Mouse (Mus musculus) retina, postnatal 7 days (tissue): Measurements from ENCODE around the gene Stoml3.

Source experiments
- DNase-seq: peaks from one replicate; pipeline ENCODE4 v3.0.0-alpha.2; 2012; ENCODE audit warnings: low read depth, low spot score

Stoml3 gene

DNA sequence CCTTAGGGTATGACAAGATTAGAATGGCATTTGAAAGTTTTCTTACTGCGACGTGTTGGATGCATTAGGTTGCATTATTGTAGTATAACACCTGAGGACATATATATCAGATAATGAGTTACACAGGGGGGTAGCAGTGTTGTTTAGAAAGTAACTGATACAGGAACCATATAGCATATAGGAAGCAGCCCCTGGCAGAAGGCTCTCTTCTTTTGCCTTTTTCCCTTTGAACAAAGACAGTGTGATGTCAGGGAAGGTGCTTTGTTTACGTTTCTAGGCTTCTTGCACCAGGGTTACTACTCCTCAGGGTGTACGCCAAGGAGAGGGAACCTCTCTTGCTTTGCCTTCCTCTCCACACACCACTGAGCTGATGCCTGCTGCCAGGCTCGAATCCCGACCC lies at the start of gene Stoml3:
Gene Stoml3, plus strand, starts transcription at position 301 of the 400 bp plus-strand sequence.
- no peak for DNase-seq

DNA sequence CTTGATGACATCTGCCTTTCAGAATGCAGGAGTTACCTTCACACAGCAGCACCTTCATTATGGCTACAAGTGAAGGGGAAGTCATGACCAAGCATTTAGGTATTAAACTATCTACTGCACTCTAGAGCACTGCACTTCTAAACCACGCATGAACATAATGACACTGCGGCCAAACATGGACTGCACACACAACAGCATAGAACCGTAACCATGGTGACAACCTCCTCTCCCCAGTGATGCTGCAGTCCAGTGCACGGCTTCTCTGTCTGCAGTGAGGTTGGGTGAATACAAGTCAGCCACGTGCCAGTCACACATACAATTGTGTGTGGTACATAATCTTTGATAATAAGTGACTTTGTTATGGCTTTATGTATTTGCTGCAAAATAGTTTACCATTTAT lies 42.9 kb upstream of the Stoml3 start:
- DNase-seq, result no peak

DNA sequence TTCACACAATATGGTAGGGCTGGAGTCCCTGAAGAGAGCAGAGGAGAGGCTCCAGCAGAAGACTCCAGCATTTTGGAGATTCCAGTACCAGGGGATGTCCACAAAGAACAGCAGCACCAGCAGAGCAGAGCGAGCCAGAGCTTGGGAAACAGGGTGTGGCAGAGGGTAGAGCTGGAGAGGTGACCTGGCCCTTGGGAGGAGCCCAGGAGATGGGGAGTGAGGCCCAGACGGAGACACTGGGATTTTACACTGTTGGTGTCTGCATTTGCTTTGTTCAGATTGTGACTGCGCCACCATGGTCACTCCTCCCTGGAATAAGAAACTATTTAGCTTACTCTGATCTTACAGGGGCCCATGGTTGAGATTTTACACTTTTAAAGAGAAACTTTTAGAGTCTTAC lies 41.7 kb upstream of the Stoml3 start:
- DNase-seq, result no peak

DNA sequence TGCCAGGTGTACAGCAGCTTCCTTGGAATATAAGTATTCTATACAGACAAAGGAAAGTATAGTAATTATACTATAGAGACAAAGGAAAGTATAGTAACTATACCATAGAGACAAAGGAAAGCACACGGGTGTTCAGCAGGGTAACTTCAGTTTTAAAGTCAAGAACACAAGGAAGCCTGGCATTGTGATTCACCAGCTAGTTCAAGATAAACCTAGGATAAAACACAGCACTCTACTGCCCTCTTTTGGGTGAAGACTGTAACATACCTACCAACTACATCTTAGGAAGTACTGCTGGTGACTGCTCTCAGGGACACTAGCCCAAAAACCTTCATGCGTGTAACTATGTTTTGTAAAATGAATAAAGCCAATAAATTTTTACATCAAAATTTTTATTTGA lies 40.2 kb upstream of the Stoml3 start:
- peak; percentile 77 for DNase-seq

DNA sequence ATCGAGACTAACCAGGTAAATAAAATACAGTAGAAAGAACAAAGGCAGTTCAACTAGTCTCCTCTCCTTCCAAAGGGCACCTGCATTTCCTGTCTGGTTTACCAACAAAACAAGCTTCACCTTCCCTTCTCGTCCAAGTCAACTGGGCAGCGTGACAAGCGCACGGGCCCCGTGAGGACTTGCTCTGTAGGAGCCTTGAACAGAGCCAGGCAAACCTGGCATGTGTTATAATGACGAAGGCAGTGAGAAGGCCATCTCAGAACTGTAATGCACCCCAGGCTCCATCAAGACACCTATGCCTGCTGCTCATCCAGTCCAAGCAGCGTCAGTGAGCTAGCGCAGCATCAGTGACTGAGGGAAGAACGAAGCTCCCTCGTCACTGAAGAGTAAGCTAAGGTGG lies 37.8 kb upstream of the Stoml3 start:
- DNase-seq, result no peak

DNA sequence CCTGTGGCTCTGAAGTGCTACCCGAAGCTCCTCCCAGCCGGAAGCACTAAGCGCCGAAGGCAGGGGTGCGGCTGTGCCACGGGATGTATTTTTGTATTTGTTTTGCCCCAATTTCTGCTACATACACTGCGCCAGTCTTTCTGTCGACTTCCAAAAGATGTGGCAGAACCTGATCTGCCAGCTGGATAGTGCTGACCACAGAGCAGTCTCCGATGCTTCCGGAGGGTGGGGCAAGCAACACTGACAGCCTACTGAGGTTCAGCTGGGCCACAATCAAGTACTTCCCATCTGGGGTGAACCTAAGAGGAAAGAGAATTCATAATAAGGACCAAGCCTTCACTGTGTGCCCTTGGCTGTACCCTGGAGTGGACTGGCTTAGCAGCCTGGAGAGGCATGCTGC lies 36.1 kb upstream of the Stoml3 start:
- DNase-seq, result no peak

DNA sequence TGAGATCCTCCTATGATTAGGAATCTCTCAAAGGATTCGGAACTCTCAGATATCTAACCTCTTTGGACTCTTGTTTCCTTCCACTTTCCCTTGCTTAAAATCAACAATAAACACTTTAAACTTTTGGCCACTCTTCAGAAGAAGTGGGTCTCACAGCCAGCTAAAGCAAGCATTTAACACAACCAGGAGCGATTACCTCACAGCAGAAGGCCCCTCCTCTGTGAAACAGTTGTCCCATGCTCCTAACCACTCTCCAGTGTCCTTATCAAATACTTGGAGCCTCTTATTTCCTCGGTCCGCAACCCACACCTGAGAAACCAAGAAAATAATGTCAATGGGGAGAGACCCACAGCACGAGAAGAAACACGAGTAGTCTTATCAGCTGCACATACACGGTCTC lies 35.1 kb upstream of the Stoml3 start:
- no peak for DNase-seq

DNA sequence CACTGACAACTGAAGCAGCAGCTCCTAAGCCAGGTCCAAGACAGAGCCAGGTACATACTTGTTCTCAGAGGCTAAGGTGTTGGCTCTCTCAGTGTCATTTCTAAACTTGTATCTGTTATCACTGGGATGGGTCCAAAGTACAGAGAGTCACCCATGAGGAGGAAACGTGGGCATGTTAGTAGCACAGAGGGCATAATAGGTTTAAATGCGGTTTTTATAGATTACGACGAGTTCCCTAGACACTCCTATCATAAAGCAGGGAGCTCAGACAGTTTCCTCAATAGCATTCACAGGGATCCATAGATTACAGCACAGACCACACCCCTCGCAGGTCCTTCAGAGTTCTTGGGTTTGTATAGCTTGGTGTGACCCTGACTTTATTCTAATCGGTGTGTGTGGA lies 34.4 kb upstream of the Stoml3 start:
- no peak for DNase-seq

DNA sequence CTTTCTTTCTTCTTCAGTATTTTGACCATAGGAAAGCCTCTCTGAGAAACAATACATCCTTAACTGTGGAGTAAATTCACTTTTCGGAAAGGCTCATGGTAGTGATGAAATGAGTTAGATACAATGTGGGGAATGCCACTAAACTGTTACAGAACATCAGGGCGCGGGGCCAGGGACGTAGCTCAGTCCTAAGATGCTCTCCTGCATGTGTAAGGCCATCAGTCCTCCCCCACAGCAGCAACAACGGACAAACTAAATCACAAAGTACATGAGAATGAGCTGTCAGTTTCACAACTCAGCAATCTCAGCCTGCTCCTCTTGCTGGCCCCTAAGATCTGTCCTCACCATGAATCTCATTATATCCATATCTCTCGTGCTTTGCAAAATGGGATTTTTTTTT lies 33.9 kb upstream of the Stoml3 start:
- no peak for DNase-seq

DNA sequence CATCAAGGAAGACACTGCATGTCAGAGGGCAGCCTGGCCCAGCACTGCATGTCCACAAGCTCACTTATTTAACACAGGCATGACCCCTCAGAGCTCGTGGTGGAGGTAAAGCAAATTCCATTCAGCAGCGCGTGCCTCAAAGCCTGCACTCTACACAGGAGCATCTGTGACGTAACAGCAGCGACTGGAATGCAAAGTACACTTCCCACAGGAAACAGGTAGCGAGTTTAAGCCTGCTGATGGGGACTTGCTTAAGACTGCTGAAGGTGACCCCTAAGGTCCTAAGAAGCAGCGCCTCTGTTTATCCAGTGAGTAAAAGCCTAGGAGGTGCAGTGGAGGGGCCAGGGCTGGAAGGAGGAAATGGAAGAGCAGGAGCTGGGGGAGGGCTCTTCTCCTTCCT lies 33.5 kb upstream of the Stoml3 start:
- no peak for DNase-seq

DNA sequence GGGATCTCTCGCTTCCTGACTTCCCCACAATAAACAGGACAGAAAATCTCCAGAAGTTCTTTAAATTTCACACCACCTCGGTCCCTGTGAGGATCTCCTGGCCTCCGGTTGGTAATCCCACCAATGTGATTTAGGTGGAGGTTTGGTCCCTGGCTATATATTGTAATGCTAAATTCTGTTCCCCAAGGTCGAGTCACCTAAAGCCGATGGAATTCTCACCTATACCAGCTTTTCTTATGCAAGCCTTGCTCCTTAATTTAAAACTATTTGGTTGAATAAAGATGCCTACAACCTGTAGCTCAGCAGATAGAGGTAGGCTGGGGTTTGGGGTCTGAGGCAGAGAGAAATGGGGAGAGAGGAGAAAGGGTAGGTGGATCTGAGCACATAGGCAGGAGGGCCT lies 30.7 kb upstream of the Stoml3 start:
- DNase-seq, result no peak

DNA sequence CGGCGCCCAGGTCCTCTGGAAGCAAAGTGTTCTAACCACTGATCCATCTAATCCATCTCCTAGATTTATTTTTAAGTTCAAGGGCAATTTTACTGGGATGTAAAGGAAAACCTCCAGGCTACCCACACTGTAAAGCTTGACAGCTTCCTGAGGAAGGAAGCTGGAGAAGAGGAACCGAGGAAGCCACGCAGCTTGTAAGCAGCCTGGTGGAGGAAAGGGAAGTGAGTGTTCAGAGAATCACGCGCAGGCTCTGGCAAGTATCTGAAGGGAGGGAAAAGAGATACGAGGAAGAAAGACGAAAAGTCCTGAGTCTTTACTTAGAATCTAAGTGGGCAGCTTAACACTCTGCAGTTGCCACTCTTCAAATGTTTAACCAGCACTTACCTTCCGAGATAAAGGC lies 28.3 kb upstream of the Stoml3 start:
- no peak for DNase-seq

DNA sequence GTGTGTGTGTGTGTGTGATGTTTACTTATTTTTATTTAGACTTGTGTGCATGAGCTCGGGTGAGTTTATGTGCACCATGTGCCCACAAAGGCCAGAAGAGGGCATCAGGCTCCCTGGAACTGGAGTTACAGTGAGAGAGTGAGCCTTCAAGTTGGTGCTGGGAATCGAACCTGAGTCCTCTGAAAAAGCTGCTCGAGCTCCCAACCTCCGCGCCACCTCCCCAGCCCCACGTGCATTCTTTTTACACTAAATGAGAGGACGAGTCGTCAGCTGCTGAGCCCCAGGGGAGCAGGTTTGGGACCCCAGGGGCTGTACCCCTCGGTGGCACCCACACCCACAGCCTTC lies 25.8 kb upstream of the Stoml3 start:
- DNase-seq, result no peak

DNA sequence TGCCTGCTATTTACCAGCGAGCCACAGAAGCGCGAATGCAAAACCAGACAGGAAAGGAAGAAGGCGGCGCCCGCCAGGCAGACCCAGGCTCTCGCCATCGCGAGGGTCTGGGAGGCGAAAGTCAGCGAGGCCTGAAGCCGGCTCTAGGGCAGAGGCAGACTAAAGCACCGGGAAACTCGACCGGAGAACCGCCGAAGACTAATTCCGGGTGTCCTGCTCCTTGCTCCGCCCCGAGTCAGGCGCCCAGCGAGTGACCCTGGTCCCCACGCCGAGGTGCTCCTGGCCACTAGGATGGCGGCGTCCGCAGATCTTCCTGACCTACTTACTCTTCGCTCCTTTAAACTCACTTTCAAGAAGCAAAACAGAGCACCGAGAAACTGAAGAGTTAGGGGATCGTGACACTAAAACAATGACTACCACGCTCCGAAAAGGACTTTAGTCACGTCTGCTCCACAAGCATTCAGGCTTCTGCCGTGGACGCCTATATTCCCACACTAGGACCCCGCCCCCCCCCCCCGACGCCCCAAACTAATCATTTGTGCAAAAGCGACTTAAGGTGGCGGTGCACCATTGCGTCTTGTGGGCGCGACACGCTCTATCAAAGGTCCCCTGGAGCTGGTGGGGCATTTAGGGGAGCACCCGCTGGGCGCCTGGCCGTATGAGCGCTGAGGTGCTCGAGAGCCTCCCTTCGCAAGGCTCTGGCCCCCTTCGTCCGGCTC lies 25.2 kb upstream of the Stoml3 start, which contains the start of the genes Nhlrc3 and Proser1:
Gene Nhlrc3, minus strand, starts transcription at position 287 of the 719 bp plus-strand sequence.
Gene Proser1, plus strand, starts transcription at position 621 of the 719 bp plus-strand sequence.
- DNase-seq, result peak; percentile 97

DNA sequence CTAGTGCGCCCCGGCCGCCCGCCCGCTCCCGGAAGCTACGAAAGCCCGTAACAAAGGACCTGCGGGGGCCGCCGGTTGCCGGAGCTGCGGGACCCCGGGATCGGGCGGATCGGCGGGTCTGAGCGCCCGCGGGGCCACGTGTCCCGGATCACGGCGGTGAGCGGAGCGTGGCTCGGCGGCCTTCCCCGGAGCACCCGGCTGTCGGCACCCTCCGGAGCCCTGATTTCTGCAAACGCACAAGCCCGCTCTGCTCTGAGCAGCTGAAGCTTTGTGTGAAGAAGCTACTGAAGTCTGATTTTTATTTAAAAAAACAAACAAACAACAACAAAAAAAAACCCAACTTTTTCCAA lies 24.7 kb upstream of the Stoml3 start:
- no peak for DNase-seq

DNA sequence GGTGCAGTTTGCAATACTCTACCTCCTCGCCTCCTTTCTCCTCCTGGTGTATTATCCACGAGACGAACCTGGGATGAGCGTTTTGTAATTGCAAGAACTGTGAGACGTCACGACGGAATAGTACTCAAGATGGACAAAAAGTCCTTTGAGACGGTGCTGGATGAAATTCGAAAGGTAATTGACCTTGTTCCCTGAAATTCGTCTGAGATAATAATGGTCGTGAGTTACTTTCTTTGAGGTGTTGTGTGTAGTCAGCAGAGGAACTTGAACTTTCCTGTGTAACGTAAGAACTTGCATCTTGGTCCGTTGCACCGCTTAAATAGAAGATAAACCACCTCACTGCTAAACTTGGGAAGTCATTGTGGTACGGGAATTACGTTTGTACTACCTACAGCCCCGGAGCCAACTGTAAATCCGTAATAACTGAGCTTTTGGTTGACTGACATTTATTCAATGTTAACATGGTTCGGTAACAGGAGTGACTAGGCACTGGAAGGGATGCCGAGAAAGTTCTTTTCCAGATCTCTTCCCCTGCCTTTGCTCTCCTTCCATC lies 24.2 kb upstream of the Stoml3 start:
- no peak for DNase-seq

DNA sequence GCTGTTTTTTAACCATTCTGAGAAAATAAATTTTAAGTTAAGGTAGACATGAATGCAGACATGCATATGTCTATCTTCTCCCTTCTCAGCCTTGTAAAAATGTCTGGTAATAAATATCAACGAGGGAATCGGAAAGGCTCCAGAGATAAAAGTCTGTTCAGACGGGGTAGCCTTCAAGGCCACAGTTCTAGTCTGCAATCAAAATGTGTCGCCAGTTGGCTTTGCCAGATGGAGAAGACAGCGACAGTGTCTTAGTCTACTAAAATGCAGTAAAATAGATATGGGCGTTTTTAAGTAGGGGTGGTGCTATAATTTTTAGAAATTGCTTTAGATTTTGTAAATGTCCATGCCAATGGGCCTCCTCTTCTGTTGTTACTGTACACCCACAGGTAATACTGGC lies 23.1 kb upstream of the Stoml3 start:
- no peak for DNase-seq

DNA sequence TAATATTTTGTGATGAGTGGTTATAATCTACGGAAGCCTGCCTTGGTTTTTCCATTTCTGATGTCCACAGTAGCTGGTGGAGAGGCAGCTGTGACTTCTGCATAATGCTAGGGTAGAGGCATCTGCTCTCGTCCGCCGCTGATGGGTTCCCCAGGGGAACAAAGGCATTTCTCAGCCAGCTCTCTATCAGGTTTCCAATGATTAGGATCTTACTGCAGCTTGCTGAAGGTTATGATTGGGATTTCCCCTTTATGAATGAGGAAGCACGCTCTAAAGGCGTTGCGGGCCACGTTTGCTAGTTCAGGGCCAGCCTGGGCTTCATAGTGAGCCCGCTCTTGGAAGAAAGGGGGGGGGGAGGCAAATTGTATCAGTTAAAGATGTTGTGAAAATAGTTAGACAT lies 22.0 kb upstream of the Stoml3 start:
- DNase-seq, result no peak

DNA sequence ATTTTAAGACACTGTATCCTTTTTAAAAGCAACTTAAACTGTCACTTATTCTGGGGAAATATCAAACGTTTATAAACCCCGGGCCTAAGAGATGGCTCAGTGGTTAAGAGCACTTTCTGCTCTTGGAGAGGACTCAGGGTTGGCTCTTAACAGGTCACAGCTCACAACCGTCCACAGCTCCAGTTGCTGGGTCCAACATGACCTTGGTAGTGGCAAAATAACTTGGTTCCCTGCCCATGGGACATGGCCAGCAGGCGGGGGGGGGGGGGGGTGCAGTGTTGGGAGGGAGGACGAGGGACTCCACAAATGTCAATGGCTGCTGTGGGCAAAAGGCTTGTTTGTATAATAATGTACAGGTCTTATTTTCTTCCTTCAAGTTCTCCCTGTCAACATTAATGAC lies 21.1 kb upstream of the Stoml3 start:
- no peak for DNase-seq

DNA sequence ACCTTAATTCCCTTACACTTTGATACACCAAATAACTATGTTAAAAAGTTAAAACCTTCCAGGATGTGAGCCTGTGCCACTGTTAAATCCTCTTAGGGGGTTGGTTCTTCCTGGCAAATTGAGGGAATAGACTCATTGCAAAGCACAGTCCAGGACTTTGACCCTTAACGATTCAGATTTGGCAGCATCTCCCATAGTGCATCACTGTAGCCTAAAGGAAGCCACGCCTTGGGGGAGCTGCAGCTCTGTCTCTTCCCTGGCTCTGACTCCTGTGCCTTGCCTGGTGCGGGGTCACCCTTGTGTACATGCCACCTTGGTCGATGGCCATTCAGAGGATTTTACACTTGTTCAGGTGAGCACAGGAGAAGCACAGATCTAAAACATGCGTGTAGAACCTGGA lies 18.8 kb upstream of the Stoml3 start:
- no peak for DNase-seq

DNA sequence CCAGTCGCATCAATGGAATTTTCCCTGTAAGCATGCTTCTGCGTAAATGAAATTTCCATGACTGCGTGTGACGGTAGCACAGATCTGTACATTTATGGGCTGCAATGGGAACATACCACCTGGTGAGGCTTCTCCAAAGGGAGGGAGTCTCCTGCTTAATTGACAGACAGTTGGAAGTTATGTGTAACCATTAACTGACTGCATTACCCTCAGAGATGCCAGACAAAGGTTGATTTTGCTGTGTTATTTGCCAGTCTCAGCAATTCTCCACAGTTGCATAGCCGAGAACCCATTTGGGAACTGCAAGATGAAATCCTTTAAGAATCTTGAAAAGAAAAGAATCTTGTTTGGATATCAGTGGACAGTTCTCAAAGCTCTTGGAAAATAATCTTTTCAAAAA lies 16.4 kb upstream of the Stoml3 start:
- DNase-seq, result no peak

DNA sequence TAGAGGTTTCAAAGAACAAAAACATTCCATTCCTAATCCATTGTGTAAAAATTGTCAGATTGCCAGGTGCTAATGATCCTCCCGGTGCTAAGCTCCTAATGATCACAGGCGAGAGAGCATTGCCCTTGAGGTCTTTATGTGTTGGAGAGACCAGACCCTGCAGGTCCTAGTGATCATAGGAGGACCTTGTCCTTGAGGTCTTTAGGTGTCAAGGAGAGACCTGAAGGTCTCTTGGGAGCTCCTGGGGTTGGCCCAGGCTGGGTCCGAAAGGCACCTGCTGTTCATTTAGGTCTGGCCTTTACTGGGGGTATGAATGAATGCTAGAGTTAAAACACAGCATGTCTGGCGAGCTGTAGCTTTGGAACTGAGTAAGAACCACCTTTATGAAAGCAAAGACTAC lies 14.3 kb upstream of the Stoml3 start:
- no peak for DNase-seq

DNA sequence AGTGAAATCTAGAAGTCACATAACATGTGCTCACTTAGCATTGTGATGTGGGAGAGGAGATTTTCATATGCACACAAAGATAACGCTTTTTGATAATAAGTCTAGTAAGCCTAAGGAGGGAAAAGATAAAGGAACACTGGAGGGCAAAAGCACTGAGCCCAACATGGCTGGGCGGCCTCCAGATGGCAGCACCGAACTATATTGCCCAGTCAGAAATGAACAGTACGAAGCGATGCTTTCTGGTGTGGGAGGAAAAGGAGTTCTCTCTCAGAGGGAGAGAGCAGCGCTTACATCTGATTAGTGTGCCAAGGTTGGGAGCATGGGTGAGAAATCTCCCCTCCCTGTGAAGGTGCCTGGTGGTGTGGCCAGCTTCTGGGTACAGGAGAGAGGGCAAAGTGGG lies 12.6 kb upstream of the Stoml3 start:
- no peak for DNase-seq

DNA sequence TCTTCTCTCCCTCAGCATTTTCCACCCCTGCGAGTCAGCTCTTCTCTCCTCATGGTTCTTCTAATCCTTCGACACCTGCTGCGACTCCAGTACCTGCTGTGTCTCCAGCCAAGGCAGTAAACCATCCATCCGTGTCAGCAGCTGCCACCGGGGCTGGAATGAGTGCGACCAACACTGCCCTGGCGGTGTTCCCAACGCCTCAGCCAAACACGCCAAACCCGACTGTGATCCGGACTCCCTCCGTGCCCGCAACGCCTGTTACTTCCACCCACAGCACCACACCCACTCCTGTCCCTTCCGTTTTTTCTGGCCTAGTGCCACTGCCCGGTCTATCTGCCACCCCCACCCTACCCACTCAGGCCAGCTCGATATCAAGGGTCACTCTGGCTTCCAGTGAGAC lies 11.0 kb upstream of the Stoml3 start:
- no peak for DNase-seq
